Mouse (Mus musculus): ENCODE data around the gene Mag.
A peak's percentile ranks its signal among the peaks of the same experiment; 100 is the strongest.

Gene Mag

DNA sequence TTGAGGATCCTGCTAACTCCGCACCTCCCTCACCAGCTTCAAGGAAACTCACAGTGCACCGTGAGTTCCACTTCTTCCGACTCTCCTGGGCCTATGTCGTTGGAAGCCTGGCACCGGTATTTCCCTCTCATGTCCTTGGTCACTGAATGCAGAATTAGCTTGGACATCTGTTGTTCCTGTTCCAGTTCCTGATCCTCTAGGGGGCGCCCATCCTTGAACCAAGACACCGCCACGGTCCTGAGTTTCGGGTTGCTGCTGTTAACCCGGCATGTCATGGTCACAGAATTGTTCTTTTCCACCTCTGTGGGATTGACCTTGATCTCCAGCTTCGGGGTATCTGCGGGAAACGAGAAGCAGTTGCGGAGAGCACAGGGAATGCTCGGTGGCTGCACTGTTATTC is 41.6 kb downstream of the Mag start:
- peak; percentile 56 for DNase-seq (ENCODE audit: low read depth, low spot score)

DNA sequence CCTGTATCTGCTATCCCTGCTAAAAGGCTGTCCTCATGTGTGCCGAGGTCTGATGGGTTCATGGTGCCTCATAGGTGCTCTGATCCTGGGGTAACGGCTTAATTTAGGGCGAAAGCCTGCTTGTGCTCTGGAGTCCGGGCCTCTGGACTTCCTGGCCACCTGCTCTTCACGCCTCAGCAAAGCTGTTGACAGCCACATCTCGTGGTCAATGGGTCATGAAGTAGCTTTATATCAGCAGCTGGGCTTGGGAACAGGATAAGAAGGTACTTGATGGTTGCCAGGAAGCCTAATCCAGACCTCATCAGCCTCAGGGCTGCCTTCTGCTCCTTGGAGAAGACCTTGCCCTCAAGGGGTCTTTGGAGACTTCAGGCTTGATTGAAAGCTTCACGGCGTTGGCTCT is 51.3 kb downstream of the Mag start:
- no peak for DNase-seq (ENCODE audit: low read depth, low spot score)

DNA sequence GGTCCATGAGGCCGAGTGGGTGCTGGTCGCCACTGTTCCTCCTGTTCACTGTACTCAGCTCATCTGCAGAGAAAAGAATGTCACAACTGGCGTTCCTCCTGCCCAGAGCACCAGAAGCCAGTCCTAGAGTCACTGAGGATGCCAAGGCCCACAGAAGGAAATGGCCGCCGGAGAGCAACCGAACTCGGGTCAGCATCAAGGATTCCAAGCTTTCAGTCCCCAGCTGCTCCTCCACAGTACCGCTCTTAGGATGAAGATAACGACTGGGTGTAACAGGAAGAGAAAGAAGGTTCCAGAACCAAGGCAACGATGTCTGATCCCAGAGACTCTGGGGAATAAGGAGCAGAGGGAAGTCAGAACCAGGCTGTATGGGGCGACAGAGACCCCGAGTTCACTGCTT is 53.2 kb downstream of the Mag start, which contains the start of gene Ffar1:
TSS of gene Ffar1 (minus strand) at position 101 of the 400 bp plus-strand sequence.
- DNase-seq (ENCODE audit: low read depth, low spot score) = no peak

DNA sequence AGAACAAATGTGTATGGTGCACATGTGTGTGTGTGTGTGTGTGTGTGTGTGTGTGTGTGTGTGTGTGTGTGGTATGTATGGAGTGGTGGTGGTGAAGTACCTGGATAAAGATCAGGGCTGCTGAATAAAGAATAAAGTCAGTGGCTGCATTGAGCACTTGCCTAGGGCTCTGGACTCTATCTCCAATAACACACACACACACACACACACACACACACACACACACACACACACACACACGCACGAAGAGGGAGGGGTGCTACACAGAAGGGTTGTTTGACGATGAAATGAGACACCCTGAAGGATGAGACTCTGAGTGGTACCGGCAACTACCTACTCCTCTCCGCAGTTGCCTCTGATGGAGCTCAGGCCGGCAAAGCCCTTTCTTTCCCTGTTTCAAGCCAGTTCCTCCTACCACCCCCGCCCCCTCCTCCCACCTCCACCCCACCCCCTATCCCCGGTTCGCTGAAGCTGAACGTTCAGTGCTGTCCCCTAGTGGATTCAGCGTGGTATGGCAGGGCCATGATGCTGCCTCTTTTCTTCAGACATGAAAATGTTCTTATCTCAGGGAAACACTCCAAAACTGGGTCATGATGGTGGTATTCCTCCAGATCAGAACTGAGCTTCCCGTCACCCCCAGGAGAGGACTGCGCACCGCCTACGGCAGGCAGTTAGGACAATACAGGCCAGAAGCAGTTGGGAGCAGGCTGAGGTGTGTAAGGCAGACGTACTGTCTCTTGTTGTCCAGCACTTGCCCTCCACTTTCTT is 54.9 kb downstream of the Mag start:
- peak; percentile 67 for DNase-seq (ENCODE audit: low read depth, low spot score)

DNA sequence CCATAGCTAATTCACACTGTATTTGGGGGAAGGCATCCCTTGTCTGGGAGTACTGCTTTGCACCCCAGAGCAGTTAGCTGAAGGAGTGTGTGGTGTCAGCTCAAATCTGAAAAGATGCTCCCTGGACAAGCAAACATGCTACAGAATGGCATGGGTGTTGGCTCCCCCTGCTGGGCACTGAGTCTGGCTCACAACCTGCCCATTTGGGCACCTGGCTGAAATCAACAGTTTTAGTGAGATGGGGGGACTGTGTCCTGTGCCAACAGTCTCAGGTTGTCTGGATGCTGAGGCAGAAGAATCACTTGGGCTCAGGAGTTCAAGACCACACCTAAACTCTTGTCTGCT is 55.4 kb downstream of the Mag start:
- peak; percentile 46 for DNase-seq (ENCODE audit: low read depth, low spot score)

DNA sequence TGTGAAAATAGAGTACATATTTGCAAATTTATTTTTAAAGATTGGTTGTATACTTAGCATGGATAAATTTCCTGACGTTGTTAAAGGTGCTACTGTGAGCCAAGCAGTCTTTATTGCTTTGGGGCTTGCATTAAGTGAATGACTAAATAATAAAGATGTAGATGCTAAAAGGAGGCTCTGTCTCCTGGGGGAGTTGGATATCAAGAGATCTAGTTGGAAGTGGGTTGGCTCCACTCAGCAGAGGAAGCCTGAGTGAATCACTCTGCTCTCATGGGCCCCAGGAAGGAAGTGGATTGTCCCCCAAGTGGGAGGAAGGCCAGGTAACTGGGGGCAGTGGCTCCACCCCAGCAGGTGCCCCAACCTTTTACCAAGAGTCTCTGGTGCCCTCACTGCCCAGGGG is 56.9 kb downstream of the Mag start:
- DNase-seq (ENCODE audit: low read depth, low spot score) = no peak

DNA sequence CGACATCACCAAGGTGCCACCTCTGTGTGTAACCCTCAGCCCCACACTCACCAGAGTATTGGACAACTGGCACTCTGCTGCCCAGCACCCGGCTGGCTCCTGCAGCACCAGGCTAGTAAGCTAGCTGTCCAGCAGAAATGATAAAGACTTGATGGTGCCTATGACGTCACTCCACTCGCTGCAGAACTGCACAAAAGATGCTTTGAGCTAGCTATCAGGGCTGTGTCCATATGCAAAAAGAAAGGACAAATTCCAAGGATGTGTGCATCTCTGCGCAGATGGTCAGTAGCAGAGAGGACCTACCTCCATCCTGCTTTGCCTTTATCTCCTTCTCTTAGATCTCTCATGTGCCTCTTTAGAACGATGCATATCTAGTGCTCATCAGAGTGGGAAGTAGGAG is 58.6 kb downstream of the Mag start, which contains the start of gene Ffar3:
TSS of gene Ffar3 (minus strand) at position 101 of the 400 bp plus-strand sequence.
- DNase-seq (ENCODE audit: low read depth, low spot score) = no peak

DNA sequence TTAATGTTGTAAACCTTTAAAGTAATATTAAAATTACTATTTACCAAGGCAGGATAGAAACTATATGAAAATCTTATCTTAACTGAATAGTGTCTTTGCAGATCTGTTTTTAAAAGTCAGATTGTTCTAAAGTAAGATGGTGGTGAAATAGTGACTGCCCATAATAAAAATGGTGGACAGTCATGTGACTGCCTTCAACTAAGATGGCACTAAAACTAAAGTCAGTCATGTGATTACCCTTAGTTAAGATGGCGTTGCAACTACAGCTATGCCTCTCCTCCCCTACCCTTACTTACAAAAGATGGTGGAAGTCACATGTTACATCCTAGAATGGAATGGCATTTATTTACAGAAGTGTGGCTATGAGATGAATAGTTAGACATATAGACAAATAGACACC is 63.3 kb downstream of the Mag start:
- DNase-seq (ENCODE audit: low read depth, low spot score) = no peak
